Comparison of ENCODE assay signal across 11 mouse cellular contexts in genomic region chr13:112764556-112764955, GRCm38 (mm10). TPM values are rescaled to one million over a fixed set of nuclear protein-coding genes. Genes with fewer than 3 reads are reported as not detected.
DNase-seq lines count a peak whose midpoint lies in the region; ATAC-seq lines count a peak whose summit lies in the region.
"Had no signal": no experiment of that assay in that cellular context is flagged by ENCODE, and none has a peak within 500 bp of the region (broad histone marks: within the 10 kb centered on the region; RNA-seq: fewer than 3 reads in every experiment).

No protein-coding gene starts in this region.

- no peak overlapping the region for H3K27ac ChIP-seq in hindbrain, embryonic 16.5 days (ENCODE audit: low read depth, low read length)
- H3K27ac ChIP-seq in hindbrain, embryonic 10.5 days = no peak overlapping the region
- H3K27ac ChIP-seq in midbrain, embryonic 16.5 days (ENCODE audit: low read length) = no peak overlapping the region
- H3K27ac ChIP-seq: hindbrain, embryonic 15.5 days had no signal

- H3K36me3 ChIP-seq in hindbrain, embryonic 16.5 days (ENCODE audit: control insufficient read depth, insufficient read depth, low read length) = no peaks in the 10 kb centered on the region
- 0 out of 2 replicates have a peak, but pooled peaks cover 8% of the 10 kb centered on the region for H3K36me3 ChIP-seq in hindbrain, embryonic 10.5 days
- no peaks in the 10 kb centered on the region for H3K36me3 ChIP-seq in midbrain, embryonic 16.5 days (ENCODE audit: control insufficient read depth, insufficient read depth, low read length)
- H3K36me3 ChIP-seq: hindbrain, embryonic 15.5 days had no signal

- no peaks in the 10 kb centered on the region for H3K27me3 ChIP-seq in hindbrain, embryonic 16.5 days (replicated peaks; ENCODE audit: control insufficient read depth, insufficient read depth, low read length)
- H3K27me3 ChIP-seq in hindbrain, embryonic 10.5 days (ENCODE audit: insufficient read depth, poor library complexity, severe bottlenecking) = no peaks in the 10 kb centered on the region
- H3K27me3 ChIP-seq in midbrain, embryonic 16.5 days (ENCODE audit: control insufficient read depth, insufficient read depth, low read depth, low read length) = no peaks in the 10 kb centered on the region
- H3K27me3 ChIP-seq: CH12.LX; hindbrain, embryonic 15.5 days had no signal

- no peak for DNase-seq in hindbrain, embryonic 10.5 days (ENCODE audit: low spot score)
- peak; percentile 77 for DNase-seq in gonadal fat pad, adult 2 months (ENCODE audit: low read depth)
- DNase-seq in heart, postnatal 4 days = peak; percentile 62
- peak; percentile 67 for DNase-seq in lung, postnatal 25 days (ENCODE audit: low spot score)
- no peak for DNase-seq in thymus, postnatal 10 days (ENCODE audit: low spot score in 2 of 2)
- DNase-seq: layer of hippocampus, adult 9-11 months; thymus, adult 2 months had no signal

- H3K9ac ChIP-seq in hindbrain, embryonic 16.5 days (ENCODE audit: low read depth, low read length) = no peak overlapping the region
- no peak overlapping the region for H3K9ac ChIP-seq in midbrain, embryonic 16.5 days (ENCODE audit: low read depth, low read length)
- H3K9ac ChIP-seq: hindbrain, embryonic 15.5 days had no signal

- no peaks in the 10 kb centered on the region for H3K4me1 ChIP-seq in hindbrain, embryonic 16.5 days (ENCODE audit: control insufficient read depth, insufficient read depth, low read depth, low read length)
- H3K4me1 ChIP-seq in hindbrain, embryonic 10.5 days (replicated peaks) = 0 out of 2 replicates have a peak, but pooled peaks cover 5% of the 10 kb centered on the region
- no peaks in the 10 kb centered on the region for H3K4me1 ChIP-seq in midbrain, embryonic 16.5 days (ENCODE audit: control insufficient read depth, insufficient read depth, low read length)

- H3K4me3 ChIP-seq in hindbrain, embryonic 16.5 days (ENCODE audit: low read length) = no peak overlapping the region
- no peak overlapping the region for H3K4me3 ChIP-seq in hindbrain, embryonic 10.5 days
- H3K4me3 ChIP-seq in midbrain, embryonic 16.5 days (ENCODE audit: low read depth, low read length) = no peak overlapping the region
- H3K4me3 ChIP-seq: hindbrain, embryonic 15.5 days had no signal

- WGBS in hindbrain, embryonic 16.5 days = 61% methylated on average over 5 of the region's 5 CpGs
- 80% methylated on average over 5 of the region's 5 CpGs for WGBS in hindbrain, embryonic 10.5 days
- WGBS in midbrain, embryonic 16.5 days = 87% methylated on average over 5 of the region's 5 CpGs

- peak; percentile 30; the same call in 1 of the 2 replicates for ATAC-seq in hindbrain, embryonic 16.5 days
- no peak for ATAC-seq in midbrain, embryonic 16.5 days

- peaks cover 9% of the 10 kb centered on the region for H3K9me3 ChIP-seq in hindbrain, embryonic 16.5 days (ENCODE audit: control insufficient read depth, low read length)
- peaks cover 26% of the 10 kb centered on the region for H3K9me3 ChIP-seq in hindbrain, embryonic 10.5 days
- H3K9me3 ChIP-seq in midbrain, embryonic 16.5 days (replicated peaks; ENCODE audit: control insufficient read depth, low read length, poor library complexity, severe bottlenecking) = peaks cover 14% of the 10 kb centered on the region; the same call in 1 of the 2 replicates

- no peak overlapping the region for H3K4me2 ChIP-seq in hindbrain, embryonic 16.5 days (ENCODE audit: low read length)
- H3K4me2 ChIP-seq in midbrain, embryonic 16.5 days (ENCODE audit: low read length) = no peak overlapping the region
- H3K4me2 ChIP-seq: hindbrain, embryonic 15.5 days had no signal

RNA-seq across cellular contexts. Expression of gene Plpp1, which starts 36.0 kb away (rescaled TPM):
- 78.8 and 85.8 TPM in 2 replicates for polyA plus RNA-seq in hindbrain, embryonic 16.5 days (2015; fragmentation: Nextera tagmentation; extraction: Ambion mirVana)
- 22.6 and 25.5 TPM in 2 replicates for polyA plus RNA-seq in hindbrain, embryonic 10.5 days (2016; fragmentation: Nextera tagmentation; extraction: Ambion mirVana)
- 36.5 and 41.1 TPM in 2 replicates for polyA plus RNA-seq in gonadal fat pad, adult 2 months (2012; rRNA removed)
- 10 to 100 TPM; 72.2 to 78.2 TPM for total RNA-seq in heart, postnatal 4 days (2021)
- 58.7 and 69.5 TPM in 2 replicates for polyA plus RNA-seq in midbrain, embryonic 16.5 days (2015; fragmentation: Nextera tagmentation; extraction: Ambion mirVana)

Comparison
In these comparisons a context has a peak if more than half of its experiments do, and no peak if none do; other contexts are left out.
1. DNase-seq: peak in gonadal fat pad, adult 2 months (single experiment), heart, postnatal 4 days (single experiment) and lung, postnatal 25 days (single experiment); none in hindbrain, embryonic 10.5 days (single experiment) and thymus, postnatal 10 days (0 of 2).